ENCODE assay signal across 18 mouse cellular contexts in the genomic region with DNA sequence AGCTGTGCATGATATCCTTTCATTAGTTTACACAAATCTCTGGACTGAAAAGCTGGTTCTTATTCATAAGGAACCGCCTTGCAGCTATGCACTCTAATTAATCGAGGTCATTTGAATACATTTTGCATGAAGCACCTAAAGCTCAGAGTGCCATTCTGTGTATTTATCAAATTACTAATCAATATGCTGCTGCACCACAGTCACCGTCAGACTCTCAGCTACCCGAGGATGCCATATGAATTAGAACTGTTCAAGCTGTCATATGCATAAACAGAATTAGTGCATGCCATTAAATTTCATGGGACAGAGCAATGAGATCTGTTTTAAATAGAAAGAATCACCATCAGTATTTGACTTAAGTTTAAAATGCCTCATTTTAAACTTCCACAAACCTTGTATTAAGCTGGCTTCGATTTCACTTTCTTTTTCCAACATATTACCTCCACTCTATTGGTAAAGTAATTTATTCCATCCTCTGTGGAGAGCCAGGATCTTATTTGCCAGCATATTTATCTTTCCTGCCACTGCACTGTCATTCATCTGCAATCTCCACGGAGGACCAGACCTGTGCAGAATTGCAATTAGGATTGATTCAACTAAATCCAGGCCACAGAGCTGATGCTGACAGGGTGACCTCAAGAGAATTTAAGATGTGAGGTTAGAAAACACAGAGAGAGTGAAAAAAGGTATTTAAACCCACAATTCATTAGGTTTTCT.
DNase-seq lines count a peak whose midpoint lies in the region; ATAC-seq lines count a peak whose summit lies in the region.
"Had no signal": no experiment of that assay in that cellular context is flagged by ENCODE, and none has a peak within 500 bp of the region (broad histone marks: within the 10 kb centered on the region; RNA-seq: fewer than 3 reads in every experiment).

No protein-coding gene starts in this region.

- H3K27me3 ChIP-seq in midbrain, embryonic 11.5 days (ENCODE audit: control insufficient read depth, insufficient read depth, low read length), result no peaks in the 10 kb centered on the region
- H3K27me3 ChIP-seq in midbrain, embryonic 10.5 days (ENCODE audit: low read depth, poor library complexity, severe bottlenecking), result no peaks in the 10 kb centered on the region
- no peaks in the 10 kb centered on the region for H3K27me3 ChIP-seq in hindbrain, embryonic 12.5 days
- no peaks in the 10 kb centered on the region for H3K27me3 ChIP-seq in midbrain, embryonic 14.5 days (ENCODE audit: control insufficient read depth, insufficient read depth, low read length)
- H3K27me3 ChIP-seq: heart, embryonic 12.5 days; intestine, embryonic 15.5 days; kidney, embryonic 15.5 days; Patski had no signal

- no peak overlapping the region for H3K4me3 ChIP-seq in midbrain, embryonic 11.5 days (ENCODE audit: low read depth, low read length)
- H3K4me3 ChIP-seq in midbrain, embryonic 10.5 days, result no peak overlapping the region
- no peak overlapping the region for H3K4me3 ChIP-seq in hindbrain, embryonic 12.5 days
- H3K4me3 ChIP-seq in midbrain, embryonic 14.5 days (replicated peaks; ENCODE audit: low read depth, low read length), result no peak overlapping the region
- H3K4me3 ChIP-seq: embryonic facial prominence, embryonic 10.5 days; heart, embryonic 12.5 days; intestine, embryonic 15.5 days; kidney, embryonic 15.5 days had no signal

- H3K9me3 ChIP-seq in midbrain, embryonic 11.5 days (ENCODE audit: control insufficient read depth, low read length), result no peaks in the 10 kb centered on the region
- H3K9me3 ChIP-seq in midbrain, embryonic 10.5 days (replicated peaks), result no peaks in the 10 kb centered on the region
- no peaks in the 10 kb centered on the region for H3K9me3 ChIP-seq in hindbrain, embryonic 12.5 days (replicated peaks)
- H3K9me3 ChIP-seq in midbrain, embryonic 14.5 days (ENCODE audit: control insufficient read depth, low read length), result no peaks in the 10 kb centered on the region
- H3K9me3 ChIP-seq: embryonic facial prominence, embryonic 10.5 days; heart, embryonic 12.5 days; intestine, embryonic 15.5 days; kidney, embryonic 15.5 days had no signal

- no peak overlapping the region for H3K4me2 ChIP-seq in midbrain, embryonic 11.5 days
- H3K4me2 ChIP-seq in hindbrain, embryonic 12.5 days (replicated peaks), result no peak overlapping the region; the same call in 1 of the 2 replicates
- H3K4me2 ChIP-seq in midbrain, embryonic 14.5 days (ENCODE audit: low read length), result peak overlapping the region; percentile 36
- H3K4me2 ChIP-seq: heart, embryonic 12.5 days; intestine, embryonic 15.5 days; kidney, embryonic 15.5 days had no signal

- peak; percentile 91 for ATAC-seq in midbrain, embryonic 11.5 days (ENCODE audit: low FRiP score)
- peak; percentile 95 for ATAC-seq in hindbrain, embryonic 12.5 days (ENCODE audit: low FRiP score)
- peak; percentile 89 for ATAC-seq in midbrain, embryonic 14.5 days (ENCODE audit: low FRiP score, low TSS enrichment)
- ATAC-seq: activated CD4-positive, CD25-positive, alpha-beta regulatory T cell, adult 4 months; intestine, embryonic 15.5 days; liver, postnatal 0 days; Patski had no signal

- no peaks in the 10 kb centered on the region for H3K36me3 ChIP-seq in midbrain, embryonic 11.5 days (ENCODE audit: control insufficient read depth, insufficient read depth, low read length)
- no peaks in the 10 kb centered on the region for H3K36me3 ChIP-seq in midbrain, embryonic 10.5 days
- no peaks in the 10 kb centered on the region for H3K36me3 ChIP-seq in hindbrain, embryonic 12.5 days
- no peaks in the 10 kb centered on the region for H3K36me3 ChIP-seq in midbrain, embryonic 14.5 days (ENCODE audit: control insufficient read depth, insufficient read depth, low read length)
- H3K36me3 ChIP-seq: embryonic facial prominence, embryonic 10.5 days; heart, embryonic 12.5 days; intestine, embryonic 15.5 days; kidney, embryonic 15.5 days had no signal

- peak overlapping the region; percentile 58 for H3K27ac ChIP-seq in midbrain, embryonic 11.5 days (ENCODE audit: low read depth, low read length)
- H3K27ac ChIP-seq in midbrain, embryonic 10.5 days (replicated peaks), result no peak overlapping the region
- H3K27ac ChIP-seq in hindbrain, embryonic 12.5 days, result peak overlapping the region; percentile 78
- peak overlapping the region; percentile 75 for H3K27ac ChIP-seq in midbrain, embryonic 14.5 days (replicated peaks; ENCODE audit: low read depth, low read length)
- H3K27ac ChIP-seq: embryonic facial prominence, embryonic 10.5 days; intestine, embryonic 15.5 days; kidney, embryonic 15.5 days had no signal

- DNase-seq in midbrain, embryonic 11.5 days (ENCODE audit: low spot score, missing footprints), result no peak
- no peak for DNase-seq in midbrain, embryonic 10.5 days (ENCODE audit: low spot score)
- peak; percentile 76 for DNase-seq in midbrain, embryonic 14.5 days
- no peak for DNase-seq in testis, postnatal 14 days (ENCODE audit: low spot score)
- DNase-seq in layer of hippocampus, adult 11-12 months (ENCODE audit: low spot score), result no peak
- DNase-seq in adrenal gland, postnatal 36 days, result no peak
- DNase-seq: adrenal gland, postnatal 25 days; cerebellum, postnatal 25 days; liver; liver, postnatal 0 days; lung, postnatal 14 days had no signal

- H3K4me1 ChIP-seq in midbrain, embryonic 11.5 days (ENCODE audit: control insufficient read depth, insufficient read depth, low read length), result no peaks in the 10 kb centered on the region
- no peaks in the 10 kb centered on the region for H3K4me1 ChIP-seq in midbrain, embryonic 10.5 days
- peaks cover 3% of the 10 kb centered on the region; the same call in 1 of the 2 replicates for H3K4me1 ChIP-seq in hindbrain, embryonic 12.5 days
- H3K4me1 ChIP-seq in midbrain, embryonic 14.5 days (ENCODE audit: control insufficient read depth, insufficient read depth, low read length), result peaks cover 9% of the 10 kb centered on the region
- H3K4me1 ChIP-seq: embryonic facial prominence, embryonic 10.5 days; heart, embryonic 12.5 days; intestine, embryonic 15.5 days; kidney, embryonic 15.5 days had no signal

- no peak overlapping the region for H3K9ac ChIP-seq in midbrain, embryonic 11.5 days (ENCODE audit: low read length)
- no peak overlapping the region for H3K9ac ChIP-seq in hindbrain, embryonic 12.5 days
- H3K9ac ChIP-seq in midbrain, embryonic 14.5 days (replicated peaks; ENCODE audit: low read length), result no peak overlapping the region
- H3K9ac ChIP-seq: heart, embryonic 12.5 days; intestine, embryonic 15.5 days; kidney, embryonic 15.5 days; liver, postnatal 0 days had no signal

- WGBS in midbrain, embryonic 11.5 days, result 61% methylated on average over 6 of the region's 6 CpGs
- WGBS in midbrain, embryonic 10.5 days, result 76% methylated on average over 6 of the region's 6 CpGs
- 37% methylated on average over 6 of the region's 6 CpGs for WGBS in hindbrain, embryonic 12.5 days
- 18% methylated on average over 6 of the region's 6 CpGs for WGBS in midbrain, embryonic 14.5 days
